Mouse (Mus musculus): Measurements from ENCODE around the gene Adgrl1. TPM values are rescaled to one million over a fixed set of nuclear protein-coding genes. Genes with fewer than 3 reads are reported as not detected.

Adgrl1 gene
- polyA plus RNA-seq, 1 experiment from 2014 or later, result 72.0 TPM

DNA sequence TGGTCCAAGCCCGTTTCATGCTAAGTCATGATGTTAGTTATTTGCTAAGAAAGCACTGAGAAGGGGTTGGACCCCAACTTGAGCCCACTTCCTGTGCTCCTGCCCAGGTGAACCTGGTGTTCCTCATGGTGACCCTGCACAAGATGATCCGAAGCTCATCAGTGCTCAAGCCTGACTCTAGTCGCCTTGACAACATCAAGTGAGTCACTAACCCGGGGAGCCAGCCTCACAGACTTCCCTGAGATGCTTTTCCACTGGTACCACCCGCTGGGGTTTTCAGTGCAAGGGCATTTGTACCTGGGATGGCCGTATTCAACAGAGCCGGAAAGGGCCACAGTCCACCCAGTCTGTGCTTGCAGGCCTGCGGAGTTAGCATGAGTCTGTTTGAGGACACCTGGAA lies 35.5 kb downstream of the Adgrl1 start:
- no peak for DNase-seq (ENCODE audit: low spot score)
- 93% methylated on average over 8 of the region's 8 CpGs for WGBS
- Histone ChIP-seq H3K4me3 (replicated peaks; ENCODE audit: low read length) (no peak overlapping the region), H3K9me3 (ENCODE audit: control insufficient read depth, low read length) (no peaks in the 10 kb centered on the region), H3K27me3 (ENCODE audit: control insufficient read depth, insufficient read depth, low read length) (no peaks in the 10 kb centered on the region), H3K27ac (no peak overlapping the region), H3K36me3 (replicated peaks; ENCODE audit: control insufficient read depth, insufficient read depth) (peaks cover 99% of the 10 kb centered on the region), H3K4me2 (replicated peaks) (no peak overlapping the region), H3K4me1 (replicated peaks; ENCODE audit: control insufficient read depth, insufficient read depth, low read length) (no peaks in the 10 kb centered on the region), H3K9ac (no peak overlapping the region)
- no peak for ATAC-seq (ENCODE audit: low FRiP score)

DNA sequence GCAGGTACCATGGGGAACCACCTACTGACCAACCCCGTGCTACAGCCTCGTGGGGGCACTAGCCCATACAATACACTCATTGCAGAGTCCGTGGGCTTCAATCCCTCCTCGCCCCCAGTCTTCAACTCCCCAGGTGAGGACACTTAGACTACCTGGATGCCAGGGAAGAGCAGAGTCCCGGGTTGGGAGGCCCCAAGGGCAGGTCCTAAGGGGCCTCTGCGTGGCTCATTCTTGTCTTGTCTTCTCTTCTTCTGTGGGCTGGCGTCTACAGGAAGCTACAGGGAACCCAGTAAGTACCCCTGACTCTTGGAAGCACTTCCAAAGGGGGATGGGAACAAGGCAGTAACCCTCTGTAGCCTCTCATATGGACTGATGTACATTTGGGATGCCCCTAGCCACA lies 37.7 kb downstream of the Adgrl1 start:
- no peak overlapping the region for H3K27ac ChIP-seq

DNA sequence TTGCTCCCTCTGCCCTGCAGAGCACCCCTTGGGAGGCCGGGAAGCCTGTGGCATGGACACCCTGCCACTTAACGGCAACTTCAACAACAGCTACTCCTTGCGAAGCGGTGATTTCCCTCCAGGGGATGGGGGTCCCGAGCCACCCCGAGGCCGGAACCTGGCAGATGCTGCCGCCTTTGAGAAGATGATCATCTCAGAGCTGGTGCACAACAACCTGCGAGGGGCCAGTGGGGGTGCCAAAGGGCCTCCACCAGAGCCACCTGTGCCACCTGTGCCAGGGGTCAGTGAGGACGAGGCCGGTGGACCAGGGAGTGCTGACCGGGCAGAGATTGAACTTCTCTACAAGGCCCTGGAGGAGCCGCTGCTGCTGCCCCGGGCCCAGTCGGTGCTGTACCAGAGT lies 38.4 kb downstream of the Adgrl1 start:
- Histone ChIP-seq H3K4me3 (replicated peaks; ENCODE audit: low read length) (no peak overlapping the region), H3K4me2 (replicated peaks) (no peak overlapping the region), H3K9ac (no peak overlapping the region), H3K36me3 (replicated peaks; ENCODE audit: control insufficient read depth, insufficient read depth) (peaks cover 71% of the 10 kb centered on the region), H3K9me3 (ENCODE audit: control insufficient read depth, low read length) (no peaks in the 10 kb centered on the region), H3K4me1 (replicated peaks; ENCODE audit: control insufficient read depth, insufficient read depth, low read length) (no peaks in the 10 kb centered on the region), H3K27ac (no peak overlapping the region), H3K27me3 (ENCODE audit: control insufficient read depth, insufficient read depth, low read length) (no peaks in the 10 kb centered on the region)
- WGBS, result 90% methylated on average over 15 of the region's 15 CpGs
- ATAC-seq (ENCODE audit: low FRiP score), result no peak
- no peak for DNase-seq (ENCODE audit: low spot score)

More for the DNA sequence above, 37.7 kb downstream of the Adgrl1 start:
- no peaks in the 10 kb centered on the region for H3K9me3 ChIP-seq (ENCODE audit: control insufficient read depth, low read length)
- DNase-seq (ENCODE audit: low spot score) (no peak), ATAC-seq (ENCODE audit: low FRiP score) (no peak)
- no peaks in the 10 kb centered on the region for H3K27me3 ChIP-seq (ENCODE audit: control insufficient read depth, insufficient read depth, low read length)
- no peak overlapping the region for H3K9ac ChIP-seq
- H3K36me3 ChIP-seq (replicated peaks; ENCODE audit: control insufficient read depth, insufficient read depth), result peaks cover 78% of the 10 kb centered on the region
- H3K4me2 ChIP-seq (replicated peaks), result no peak overlapping the region
- H3K4me1 ChIP-seq (replicated peaks; ENCODE audit: control insufficient read depth, insufficient read depth, low read length), result no peaks in the 10 kb centered on the region
- 97% methylated on average over 7 of the region's 7 CpGs for WGBS
- H3K4me3 ChIP-seq (replicated peaks; ENCODE audit: low read length), result no peak overlapping the region

DNA sequence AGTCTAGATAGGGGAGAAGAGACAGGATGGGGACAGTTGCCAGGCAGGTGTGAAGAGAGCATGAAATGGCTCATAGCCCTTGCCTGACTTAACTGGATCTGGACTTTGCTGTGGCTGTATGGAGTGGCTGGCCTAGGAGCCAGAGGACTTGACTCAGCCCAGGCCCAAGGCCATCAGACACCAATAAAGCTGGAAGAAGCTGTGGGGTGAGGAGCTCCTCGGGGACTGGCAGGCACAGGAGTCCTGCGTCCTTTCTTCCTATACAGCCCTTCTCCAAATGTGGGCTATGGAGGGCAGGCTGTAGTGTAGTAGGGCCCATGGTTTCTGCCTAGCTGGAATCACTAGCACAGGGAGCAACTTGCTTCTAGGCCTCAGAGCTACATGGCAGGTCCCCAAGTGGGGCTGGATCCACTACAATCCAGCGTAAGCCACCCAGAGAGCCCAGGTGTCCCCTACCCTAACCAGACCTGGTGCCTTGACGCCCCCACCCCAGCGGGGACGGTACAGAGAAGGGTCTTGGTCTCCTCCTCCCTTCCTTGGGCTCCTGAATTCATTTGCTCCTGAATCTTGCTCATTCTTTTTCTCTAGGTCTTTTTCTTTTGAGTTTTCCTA lies 41.3 kb downstream of the Adgrl1 start:
- DNase-seq (ENCODE audit: low spot score), result no peak
- Histone ChIP-seq H3K4me1 (replicated peaks; ENCODE audit: control insufficient read depth, insufficient read depth, low read length) (no peaks in the 10 kb centered on the region), H3K9me3 (ENCODE audit: control insufficient read depth, low read length) (no peaks in the 10 kb centered on the region), H3K9ac (no peak overlapping the region), H3K4me2 (replicated peaks) (no peak overlapping the region), H3K27ac (no peak overlapping the region), H3K27me3 (ENCODE audit: control insufficient read depth, insufficient read depth, low read length) (no peaks in the 10 kb centered on the region), H3K36me3 (replicated peaks; ENCODE audit: control insufficient read depth, insufficient read depth) (peaks cover 42% of the 10 kb centered on the region), H3K4me3 (replicated peaks; ENCODE audit: low read length) (no peak overlapping the region)
- WGBS, result 70% methylated on average over 6 of the region's 6 CpGs
- no peak for ATAC-seq (ENCODE audit: low FRiP score)

DNA sequence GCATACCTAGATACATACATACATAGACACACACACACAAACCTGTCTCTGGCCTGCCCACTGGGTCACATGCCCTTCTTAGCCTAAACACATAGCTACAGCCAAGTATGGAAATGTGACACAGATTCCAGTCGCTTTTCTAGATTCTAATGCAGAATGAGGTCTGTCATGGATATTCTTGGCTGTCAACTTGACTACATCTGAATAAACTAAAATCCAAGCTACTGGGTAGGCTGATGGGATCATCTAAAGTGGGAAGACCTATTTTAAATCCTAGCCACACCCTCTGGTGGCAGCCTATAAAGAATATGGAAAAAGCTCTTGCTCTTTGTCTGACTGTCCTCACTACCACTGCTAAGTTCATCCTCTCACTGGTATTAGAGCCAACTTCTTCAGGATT lies 42.5 kb downstream of the Adgrl1 start:
- no peak for DNase-seq (ENCODE audit: low spot score)
- no peak overlapping the region for H3K4me3 ChIP-seq (replicated peaks; ENCODE audit: low read length)
- no peaks in the 10 kb centered on the region for H3K27me3 ChIP-seq (ENCODE audit: control insufficient read depth, insufficient read depth, low read length)
- H3K9ac ChIP-seq, result no peak overlapping the region
- no peak overlapping the region for H3K4me2 ChIP-seq (replicated peaks)
- no peaks in the 10 kb centered on the region for H3K4me1 ChIP-seq (replicated peaks; ENCODE audit: control insufficient read depth, insufficient read depth, low read length)
- no peak for ATAC-seq (ENCODE audit: low FRiP score)
- H3K27ac ChIP-seq, result no peak overlapping the region
- H3K36me3 ChIP-seq (replicated peaks; ENCODE audit: control insufficient read depth, insufficient read depth), result peaks cover 30% of the 10 kb centered on the region
- 80% methylated on average over 1 of the region's 1 CpGs for WGBS
- no peaks in the 10 kb centered on the region for H3K9me3 ChIP-seq (ENCODE audit: control insufficient read depth, low read length)

DNA sequence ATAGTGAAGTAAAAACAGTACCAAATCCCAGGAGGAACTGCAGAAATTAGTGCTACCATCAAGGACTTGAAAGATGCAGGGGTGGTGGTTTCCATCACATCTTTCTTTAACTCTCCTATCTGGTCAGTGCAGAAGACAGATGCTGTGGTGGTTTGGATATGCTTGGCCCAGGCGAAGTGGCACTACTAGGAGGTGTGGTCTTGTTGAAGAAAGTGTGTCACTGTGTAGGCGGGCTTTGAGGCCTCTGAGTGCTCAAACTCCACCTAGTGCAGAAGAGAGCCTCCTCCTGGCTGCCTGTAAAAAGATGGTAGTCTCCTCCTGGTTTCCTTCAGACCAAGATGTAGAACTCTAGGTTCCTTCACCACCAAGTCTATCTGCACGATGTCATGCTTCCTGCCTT lies 45.6 kb downstream of the Adgrl1 start:
- ATAC-seq (ENCODE audit: low FRiP score), result no peak
- H3K4me3 ChIP-seq (replicated peaks; ENCODE audit: low read length), result no peak overlapping the region
- H3K27ac ChIP-seq, result no peak overlapping the region
- no peak overlapping the region for H3K4me2 ChIP-seq (replicated peaks)
- DNase-seq (ENCODE audit: low spot score), result no peak
- no peak overlapping the region for H3K9ac ChIP-seq
- H3K27me3 ChIP-seq (ENCODE audit: control insufficient read depth, insufficient read depth, low read length), result no peaks in the 10 kb centered on the region
- no peaks in the 10 kb centered on the region for H3K4me1 ChIP-seq (replicated peaks; ENCODE audit: control insufficient read depth, insufficient read depth, low read length)
- no peaks in the 10 kb centered on the region for H3K9me3 ChIP-seq (ENCODE audit: control insufficient read depth, low read length)
- H3K36me3 ChIP-seq (replicated peaks; ENCODE audit: control insufficient read depth, insufficient read depth), result no peaks in the 10 kb centered on the region
- WGBS, result 70% methylated on average over 3 of the region's 3 CpGs

DNA sequence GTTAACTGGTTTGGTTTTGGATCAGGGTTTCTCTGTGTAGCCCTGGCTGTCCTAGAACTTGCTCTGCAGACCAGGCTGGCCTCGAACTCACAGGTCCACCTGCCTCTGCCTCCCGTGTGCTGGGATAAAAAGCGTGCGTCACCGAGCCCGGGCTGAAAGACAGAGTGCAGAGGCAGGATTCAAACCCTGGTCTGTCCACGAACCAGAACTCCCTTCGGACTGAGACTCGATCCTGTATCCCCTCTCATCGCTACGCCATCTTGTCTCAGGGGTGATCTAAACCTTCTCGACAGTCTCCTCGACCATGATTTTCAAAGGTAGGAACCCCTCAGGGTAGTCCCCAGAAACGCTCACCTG lies 54.8 kb downstream of the Adgrl1 start:
- H3K27me3 ChIP-seq (ENCODE audit: control insufficient read depth, insufficient read depth, low read length), result no peaks in the 10 kb centered on the region
- no peaks in the 10 kb centered on the region for H3K9me3 ChIP-seq (ENCODE audit: control insufficient read depth, low read length)
- WGBS, result 3% methylated on average over 14 of the region's 14 CpGs
- peak overlapping the region; percentile 45 for H3K4me3 ChIP-seq (replicated peaks; ENCODE audit: low read length)
- peak overlapping the region; percentile 42 for H3K9ac ChIP-seq
- H3K27ac ChIP-seq, result 0 out of 2 replicates have a peak overlapping the region, but pooled peaks have one; percentile 1
- DNase-seq (ENCODE audit: low spot score) (no peak), ATAC-seq (ENCODE audit: low FRiP score) (no peak)
- H3K4me2 ChIP-seq (replicated peaks), result peak overlapping the region; percentile 91
- no peaks in the 10 kb centered on the region for H3K36me3 ChIP-seq (replicated peaks; ENCODE audit: control insufficient read depth, insufficient read depth)
- peaks cover 6% of the 10 kb centered on the region; the same call in 1 of the 2 replicates for H3K4me1 ChIP-seq (replicated peaks; ENCODE audit: control insufficient read depth, insufficient read depth, low read length)

DNA sequence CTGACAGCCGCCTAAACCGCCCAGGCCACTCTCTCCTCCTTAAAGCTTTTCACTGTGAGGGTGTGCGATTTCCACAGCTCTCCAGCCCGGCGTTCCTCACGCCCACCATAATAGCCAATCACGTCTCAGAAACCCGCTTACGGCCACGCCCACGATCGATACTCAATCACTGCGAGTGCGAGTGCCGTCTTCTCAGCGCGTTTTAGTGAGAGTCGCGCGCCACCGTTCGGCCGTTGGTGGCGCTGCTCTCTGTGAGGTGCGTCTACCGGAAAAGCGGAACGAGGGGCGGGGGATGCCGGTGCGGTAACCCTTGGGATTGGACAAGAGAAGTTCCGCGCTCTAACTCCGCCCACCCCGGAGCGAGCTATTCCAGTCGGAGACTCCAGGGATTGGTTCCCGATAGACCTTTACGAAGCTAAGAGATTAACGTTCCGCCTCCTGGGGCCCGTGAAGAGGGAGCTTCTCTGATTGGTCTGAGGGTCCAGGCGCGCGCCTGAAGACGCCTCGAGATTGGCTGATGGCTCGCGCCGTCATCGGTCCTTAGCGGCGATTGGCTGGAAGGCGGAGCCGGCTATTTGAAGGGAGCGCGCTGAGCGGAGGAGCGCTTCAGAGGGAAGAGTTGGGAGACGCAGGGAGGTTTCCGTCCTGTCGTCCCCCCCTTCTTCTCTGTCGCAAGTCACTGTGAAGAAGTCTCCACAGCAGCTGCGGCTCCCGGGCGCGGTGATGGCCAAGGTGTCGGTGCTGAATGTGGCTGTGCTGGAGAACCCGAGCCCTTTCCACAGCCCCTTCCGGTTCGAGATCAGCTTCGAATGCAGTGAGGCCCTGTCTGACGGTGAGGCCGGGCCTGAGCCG lies 55.4 kb downstream of the Adgrl1 start, which contains the start of the genes Gm10644 and Asf1b:
Gene Gm10644 (minus strand): TSS at position 100 of the 852 bp plus-strand sequence.
Gene Asf1b (plus strand): TSS at position 402 of the 852 bp plus-strand sequence.
- ATAC-seq (ENCODE audit: low FRiP score) (peak; percentile 99), DNase-seq (ENCODE audit: low spot score) (peak; percentile 99)
- H3K36me3 ChIP-seq (replicated peaks; ENCODE audit: control insufficient read depth, insufficient read depth), result no peaks in the 10 kb centered on the region
- peak within 1 kb of the TSS; percentile 45 for H3K9ac ChIP-seq
- WGBS, result under 1% methylated on average over 75 of the region's 75 CpGs
- peak within 1 kb of the TSS; percentile 45 for H3K4me3 ChIP-seq (replicated peaks; ENCODE audit: low read length)
- peaks cover 6% of the 10 kb centered on the region; the same call in 1 of the 2 replicates for H3K4me1 ChIP-seq (replicated peaks; ENCODE audit: control insufficient read depth, insufficient read depth, low read length)
- peak within 1 kb of the TSS; percentile 91 for H3K4me2 ChIP-seq (replicated peaks)
- 0 out of 2 replicates have a peak within 1 kb of the TSS, but pooled peaks have one; percentile 1 for H3K27ac ChIP-seq
- H3K9me3 ChIP-seq (ENCODE audit: control insufficient read depth, low read length), result no peaks in the 10 kb centered on the region
- H3K27me3 ChIP-seq (ENCODE audit: control insufficient read depth, insufficient read depth, low read length), result no peaks in the 10 kb centered on the region

DNA sequence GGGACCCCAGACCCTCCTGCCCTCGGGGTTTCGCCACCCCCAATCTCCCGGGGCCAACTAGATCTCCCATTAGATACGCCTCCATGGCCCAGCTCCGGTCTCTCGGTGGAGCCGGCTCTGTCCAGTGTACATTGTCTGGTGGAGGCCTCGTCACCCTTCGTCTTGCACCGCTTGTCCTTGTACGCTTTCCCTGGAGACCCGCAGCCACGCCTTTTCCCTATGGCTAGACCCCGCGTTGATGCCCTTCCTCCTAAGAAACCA lies 56.0 kb downstream of the Adgrl1 start:
- peak overlapping the region; percentile 91 for H3K4me2 ChIP-seq (replicated peaks)
- H3K27me3 ChIP-seq (ENCODE audit: control insufficient read depth, insufficient read depth, low read length), result no peaks in the 10 kb centered on the region
- H3K27ac ChIP-seq, result no peak overlapping the region
- H3K4me1 ChIP-seq (replicated peaks; ENCODE audit: control insufficient read depth, insufficient read depth, low read length), result peaks cover 6% of the 10 kb centered on the region; the same call in 1 of the 2 replicates
- peak overlapping the region; percentile 45 for H3K4me3 ChIP-seq (replicated peaks; ENCODE audit: low read length)
- WGBS, result 2% methylated on average over 15 of the region's 15 CpGs
- ATAC-seq (ENCODE audit: low FRiP score) (no peak), DNase-seq (ENCODE audit: low spot score) (no peak)
- no peaks in the 10 kb centered on the region for H3K36me3 ChIP-seq (replicated peaks; ENCODE audit: control insufficient read depth, insufficient read depth)
- H3K9ac ChIP-seq, result peak overlapping the region; percentile 45
- H3K9me3 ChIP-seq (ENCODE audit: control insufficient read depth, low read length), result no peaks in the 10 kb centered on the region

All from hindbrain, embryonic 14.5 days (tissue).